Mouse (Mus musculus): ENCODE data around the gene Tmub1. TPM values are rescaled to one million over a fixed set of nuclear protein-coding genes. Genes with fewer than 3 reads are reported as not detected.
A peak's percentile ranks its signal among the peaks of the same experiment; 100 is the strongest.

Tmub1 gene
- polyA plus RNA-seq, 1 experiment from 2014 or later, result 33.1 TPM

- Histone ChIP-seq H3K27ac (ENCODE audit: low read depth, low read length) (no peak overlapping the region), H3K4me1 (ENCODE audit: control insufficient read depth, insufficient read depth, low read length) (peaks cover 17% of the 10 kb centered on the region), H3K9me3 (ENCODE audit: control insufficient read depth, low read length) (no peaks in the 10 kb centered on the region), H3K36me3 (ENCODE audit: control insufficient read depth, insufficient read depth, low read length) (no peaks in the 10 kb centered on the region), H3K4me3 (ENCODE audit: low read depth, low read length) (no peak overlapping the region), H3K27me3 (ENCODE audit: control insufficient read depth, insufficient read depth, low read length) (peaks cover 29% of the 10 kb centered on the region), H3K9ac (ENCODE audit: low read length) (no peak overlapping the region), H3K4me2 (ENCODE audit: low read depth) (no peak overlapping the region)
- 14% methylated on average over 5 of the region's 5 CpGs for WGBS
- peak; percentile 29; the same call in 1 of the 2 replicates for ATAC-seq (ENCODE audit: insufficient read depth, low FRiP score, low TSS enrichment)
- DNase-seq (ENCODE audit: low spot score), result peak; percentile 78
These were observed 22.9 kb upstream of the Tmub1 start for GRCm38 (mm10) chr5:24470600-24470999.

GRCm38 (mm10) chr5:24466762-24467161 is 19.1 kb upstream of the Tmub1 start:
- DNase-seq (ENCODE audit: low spot score), result no peak
- ATAC-seq (ENCODE audit: insufficient read depth, low FRiP score, low TSS enrichment), result no peak
- WGBS, result 72% methylated on average over 12 of the region's 12 CpGs
- Histone ChIP-seq H3K4me1 (ENCODE audit: control insufficient read depth, insufficient read depth, low read length) (no peaks in the 10 kb centered on the region), H3K27me3 (ENCODE audit: control insufficient read depth, insufficient read depth, low read length) (no peaks in the 10 kb centered on the region), H3K27ac (ENCODE audit: low read depth, low read length) (no peak overlapping the region), H3K36me3 (ENCODE audit: control insufficient read depth, insufficient read depth, low read length) (no peaks in the 10 kb centered on the region), H3K4me2 (ENCODE audit: low read depth) (no peak overlapping the region), H3K9ac (ENCODE audit: low read length) (no peak overlapping the region), H3K4me3 (ENCODE audit: low read depth, low read length) (no peak overlapping the region), H3K9me3 (ENCODE audit: control insufficient read depth, low read length) (no peaks in the 10 kb centered on the region)

- DNase-seq (ENCODE audit: low spot score), result no peak
- Histone ChIP-seq H3K27ac (ENCODE audit: low read depth, low read length) (no peak overlapping the region), H3K4me1 (ENCODE audit: control insufficient read depth, insufficient read depth, low read length) (peaks cover 37% of the 10 kb centered on the region), H3K27me3 (ENCODE audit: control insufficient read depth, insufficient read depth, low read length) (no peaks in the 10 kb centered on the region), H3K9ac (ENCODE audit: low read length) (peak overlapping the region; percentile 35), H3K36me3 (ENCODE audit: control insufficient read depth, insufficient read depth, low read length) (peaks cover 2% of the 10 kb centered on the region; the same call in 1 of the 2 replicates), H3K4me2 (ENCODE audit: low read depth) (peak overlapping the region; percentile 20; the same call in 1 of the 2 replicates), H3K9me3 (ENCODE audit: control insufficient read depth, low read length) (no peaks in the 10 kb centered on the region), H3K4me3 (ENCODE audit: low read depth, low read length) (no peak overlapping the region)
- 73% methylated on average over 7 of the region's 7 CpGs for WGBS
- ATAC-seq (ENCODE audit: insufficient read depth, low FRiP score, low TSS enrichment), result no peak
These were observed 8.0 kb upstream of the Tmub1 start for GRCm38 (mm10) chr5:24455613-24456012.

- Histone ChIP-seq H3K4me1 (ENCODE audit: control insufficient read depth, insufficient read depth, low read length) (peaks cover 37% of the 10 kb centered on the region), H3K4me3 (ENCODE audit: low read depth, low read length) (peak overlapping the region; percentile 4), H3K27ac (ENCODE audit: low read depth, low read length) (0 out of 2 replicates have a peak overlapping the region, but pooled peaks have one; percentile 20), H3K9me3 (ENCODE audit: control insufficient read depth, low read length) (no peaks in the 10 kb centered on the region), H3K9ac (ENCODE audit: low read length) (peak overlapping the region; percentile 35), H3K27me3 (ENCODE audit: control insufficient read depth, insufficient read depth, low read length) (no peaks in the 10 kb centered on the region), H3K36me3 (ENCODE audit: control insufficient read depth, insufficient read depth, low read length) (peaks cover 2% of the 10 kb centered on the region; the same call in 1 of the 2 replicates), H3K4me2 (ENCODE audit: low read depth) (peak overlapping the region; percentile 20)
- WGBS, result 58% methylated on average over 3 of the region's 3 CpGs
- DNase-seq (ENCODE audit: low spot score), result no peak
- no peak for ATAC-seq (ENCODE audit: insufficient read depth, low FRiP score, low TSS enrichment)
These were observed 7.4 kb upstream of the Tmub1 start for GRCm38 (mm10) chr5:24455076-24455475.

GRCm38 (mm10) chr5:24453985-24454303 is 6.3 kb upstream of the Tmub1 start:
- Histone ChIP-seq H3K9me3 (ENCODE audit: control insufficient read depth, low read length) (no peaks in the 10 kb centered on the region), H3K9ac (ENCODE audit: low read length) (peak overlapping the region; percentile 96), H3K27ac (ENCODE audit: low read depth, low read length) (peak overlapping the region; percentile 63; the same call in 1 of the 2 replicates), H3K4me3 (ENCODE audit: low read depth, low read length) (peak overlapping the region; percentile 92), H3K36me3 (ENCODE audit: control insufficient read depth, insufficient read depth, low read length) (peaks cover 2% of the 10 kb centered on the region; the same call in 1 of the 2 replicates), H3K4me1 (ENCODE audit: control insufficient read depth, insufficient read depth, low read length) (peaks cover 37% of the 10 kb centered on the region), H3K4me2 (ENCODE audit: low read depth) (peak overlapping the region; percentile 93), H3K27me3 (ENCODE audit: control insufficient read depth, insufficient read depth, low read length) (no peaks in the 10 kb centered on the region)
- DNase-seq (ENCODE audit: low spot score) (no peak), ATAC-seq (ENCODE audit: insufficient read depth, low FRiP score, low TSS enrichment) (no peak)
- WGBS, result 8% methylated on average over 2 of the region's 2 CpGs

- no peaks in the 10 kb centered on the region for H3K27me3 ChIP-seq (ENCODE audit: control insufficient read depth, insufficient read depth, low read length)
- peaks cover 2% of the 10 kb centered on the region; the same call in 1 of the 2 replicates for H3K36me3 ChIP-seq (ENCODE audit: control insufficient read depth, insufficient read depth, low read length)
- peak overlapping the region; percentile 93 for H3K4me2 ChIP-seq (ENCODE audit: low read depth)
- ATAC-seq (ENCODE audit: insufficient read depth, low FRiP score, low TSS enrichment) (no peak), DNase-seq (ENCODE audit: low spot score) (no peak)
- peak overlapping the region; percentile 92 for H3K4me3 ChIP-seq (ENCODE audit: low read depth, low read length)
- peaks cover 37% of the 10 kb centered on the region for H3K4me1 ChIP-seq (ENCODE audit: control insufficient read depth, insufficient read depth, low read length)
- 5% methylated on average over 5 of the region's 5 CpGs for WGBS
- no peaks in the 10 kb centered on the region for H3K9me3 ChIP-seq (ENCODE audit: control insufficient read depth, low read length)
- peak overlapping the region; percentile 63 for H3K27ac ChIP-seq (ENCODE audit: low read depth, low read length)
- peak overlapping the region; percentile 96 for H3K9ac ChIP-seq (ENCODE audit: low read length)
These were observed 5.8 kb upstream of the Tmub1 start for GRCm38 (mm10) chr5:24453283-24453984.

GRCm38 (mm10) chr5:24452691-24453233 is 5.1 kb upstream of the Tmub1 start:
- peak overlapping the region; percentile 95 for H3K27ac ChIP-seq (ENCODE audit: low read depth, low read length)
- ATAC-seq (ENCODE audit: insufficient read depth, low FRiP score, low TSS enrichment) (no peak), DNase-seq (ENCODE audit: low spot score) (peak; percentile 38)
- H3K4me3 ChIP-seq (ENCODE audit: low read depth, low read length), result peak overlapping the region; percentile 92
- H3K27me3 ChIP-seq (ENCODE audit: control insufficient read depth, insufficient read depth, low read length), result no peaks in the 10 kb centered on the region
- under 1% methylated on average over 28 of the region's 29 CpGs for WGBS
- peaks cover 37% of the 10 kb centered on the region for H3K4me1 ChIP-seq (ENCODE audit: control insufficient read depth, insufficient read depth, low read length)
- peaks cover 2% of the 10 kb centered on the region; the same call in 1 of the 2 replicates for H3K36me3 ChIP-seq (ENCODE audit: control insufficient read depth, insufficient read depth, low read length)
- no peaks in the 10 kb centered on the region for H3K9me3 ChIP-seq (ENCODE audit: control insufficient read depth, low read length)
- peak overlapping the region; percentile 93 for H3K4me2 ChIP-seq (ENCODE audit: low read depth)
- peak overlapping the region; percentile 96 for H3K9ac ChIP-seq (ENCODE audit: low read length)

GRCm38 (mm10) chr5:24452030-24452690 is 4.5 kb upstream of the Tmub1 start, which contains the start of gene Agap3:
Agap3 (plus strand) TSS chr5:24452177.
- peaks cover 2% of the 10 kb centered on the region; the same call in 1 of the 2 replicates for H3K36me3 ChIP-seq (ENCODE audit: control insufficient read depth, insufficient read depth, low read length)
- H3K9me3 ChIP-seq (ENCODE audit: control insufficient read depth, low read length), result no peaks in the 10 kb centered on the region
- ATAC-seq (ENCODE audit: insufficient read depth, low FRiP score, low TSS enrichment), result peak; percentile 10
- DNase-seq (ENCODE audit: low spot score), result peak; percentile 55
- peaks cover 40% of the 10 kb centered on the region for H3K4me1 ChIP-seq (ENCODE audit: control insufficient read depth, insufficient read depth, low read length)
- H3K4me3 ChIP-seq (ENCODE audit: low read depth, low read length), result peak within 1 kb of the TSS; percentile 92
- no peaks in the 10 kb centered on the region for H3K27me3 ChIP-seq (ENCODE audit: control insufficient read depth, insufficient read depth, low read length)
- WGBS, result under 1% methylated on average over 41 of the region's 85 CpGs
- H3K4me2 ChIP-seq (ENCODE audit: low read depth), result peak within 1 kb of the TSS; percentile 93
- peak within 1 kb of the TSS; percentile 95 for H3K27ac ChIP-seq (ENCODE audit: low read depth, low read length)
- peak within 1 kb of the TSS; percentile 96 for H3K9ac ChIP-seq (ENCODE audit: low read length)

Measured in neural tube, embryonic 11.5 days (tissue).